Mouse (Mus musculus) adrenal gland, postnatal 36 days (tissue): Measurements from ENCODE around the gene Bpifb2. TPM values are rescaled to one million over a fixed set of nuclear protein-coding genes. Genes with fewer than 3 reads are reported as not detected.
"Not testable (repeated sequence)": the region's sequence is repeated elsewhere in the genome, so short reads cannot be mapped to it uniquely, and the experiment has no call there.

Experiments used
- DNase-seq, 2 experiments: peaks; one replicate each; pipeline ENCODE4 v3.0.0; 2021; ENCODE audit warnings: mixed read lengths in 1 of 2
- long read RNA-seq, 2 experiments: library from polyadenylated mRNA; stranded (forward); transcript quantifications; one replicate each; pipeline ENCODE4 v2.0.0; 2021; ENCODE audit warnings: borderline sequencing depth in 2 of 2
- total RNA-seq, 2 experiments: library from RNA; stranded (reverse); gene quantifications; 2 replicates each; pipeline ENCODE4 v1.2.3; 2021

Bpifb2 gene
- under 1 TPM in 1 of 2 experiments, not detected in 1; 0.16 TPM for total RNA-seq
- long read RNA-seq, experiment 1, partial matches to known transcripts: 0 of 1 reads
- long read RNA-seq, experiment 1, other reads (novel, unspliced or antisense): 1 of 1 reads
- long read RNA-seq, experiment 2: 0 reads

- DNase-seq: no peak
Observed at GRCm38 (mm10) chr2:153874745-153875144, at the start of gene Bpifb2. TSS of gene Bpifb2 (plus strand) at chr2:153875045.

- not testable (repeated sequence) for DNase-seq
Observed at GRCm38 (mm10) chr2:153825900-153826299, 48.9 kb upstream of the Bpifb2 start.

- no peak for DNase-seq
Observed at GRCm38 (mm10) chr2:153827171-153827830, 47.5 kb upstream of the Bpifb2 start.

- DNase-seq: no peak
Observed at GRCm38 (mm10) chr2:153828704-153829103, 46.1 kb upstream of the Bpifb2 start.

- peak in 1 of 2 experiments; percentile 64 for DNase-seq
Observed at GRCm38 (mm10) chr2:153833291-153833690, 41.6 kb upstream of the Bpifb2 start.

- DNase-seq: no peak
Observed at GRCm38 (mm10) chr2:153842854-153843253, 32.0 kb upstream of the Bpifb2 start.

GRCm38 (mm10) chr2:153848389-153848788 lies 26.5 kb upstream of the Bpifb2 start:
- no peak for DNase-seq

GRCm38 (mm10) chr2:153850351-153851029 lies 24.4 kb upstream of the Bpifb2 start:
- DNase-seq: peak; percentile 19 to 36

GRCm38 (mm10) chr2:153851030-153851360 lies 23.9 kb upstream of the Bpifb2 start:
- DNase-seq: peak; percentile 78 to 81

GRCm38 (mm10) chr2:153853544-153853943 lies 21.3 kb upstream of the Bpifb2 start:
- DNase-seq: no peak

- DNase-seq: no peak
Observed at GRCm38 (mm10) chr2:153859581-153859980, 15.3 kb upstream of the Bpifb2 start.

- DNase-seq: no peak
Observed at GRCm38 (mm10) chr2:153860315-153860714, 14.5 kb upstream of the Bpifb2 start.

GRCm38 (mm10) chr2:153860715-153861114 lies 14.1 kb upstream of the Bpifb2 start:
- DNase-seq: no peak

GRCm38 (mm10) chr2:153861960-153862359 lies 12.9 kb upstream of the Bpifb2 start:
- no peak for DNase-seq

GRCm38 (mm10) chr2:153870984-153871383 lies 3.9 kb upstream of the Bpifb2 start, which contains the start of gene Sun5:
TSS of gene Sun5 (minus strand) at chr2:153871084.
- no peak for DNase-seq

- DNase-seq: no peak
Observed at GRCm38 (mm10) chr2:153899111-153899510, 24.3 kb downstream of the Bpifb2 start.

- DNase-seq: no peak
Observed at GRCm38 (mm10) chr2:153900088-153900487, 25.2 kb downstream of the Bpifb2 start, which contains the start of gene Bpifb6. TSS of gene Bpifb6 (plus strand) at chr2:153900388.

GRCm38 (mm10) chr2:153902726-153903125 lies 27.9 kb downstream of the Bpifb2 start:
- no peak for DNase-seq

- DNase-seq: peak; percentile 60 to 75
Observed at GRCm38 (mm10) chr2:153906626-153907025, 31.8 kb downstream of the Bpifb2 start.

GRCm38 (mm10) chr2:153914151-153914550 lies 39.3 kb downstream of the Bpifb2 start:
- DNase-seq: peak; percentile 86 to 95

- DNase-seq: no peak
Observed at GRCm38 (mm10) chr2:153917930-153918329, 43.1 kb downstream of the Bpifb2 start, which contains the start of gene Bpifb3. TSS of gene Bpifb3 (plus strand) at chr2:153918230.

- DNase-seq: peak; percentile 9 to 18
Observed at GRCm38 (mm10) chr2:153921246-153921645, 46.4 kb downstream of the Bpifb2 start.

GRCm38 (mm10) chr2:153929871-153930413 lies 55.1 kb downstream of the Bpifb2 start:
- peak; percentile 75 to 76 for DNase-seq
